Mouse (Mus musculus): ENCODE measurements at regions not wholly inside any gene's neighbourhood (a gene's known extent, or its start where the extent isn't known, plus 50 kb on each side); places are given as distances from the start of the nearest gene placed in this dataset.

DNA sequence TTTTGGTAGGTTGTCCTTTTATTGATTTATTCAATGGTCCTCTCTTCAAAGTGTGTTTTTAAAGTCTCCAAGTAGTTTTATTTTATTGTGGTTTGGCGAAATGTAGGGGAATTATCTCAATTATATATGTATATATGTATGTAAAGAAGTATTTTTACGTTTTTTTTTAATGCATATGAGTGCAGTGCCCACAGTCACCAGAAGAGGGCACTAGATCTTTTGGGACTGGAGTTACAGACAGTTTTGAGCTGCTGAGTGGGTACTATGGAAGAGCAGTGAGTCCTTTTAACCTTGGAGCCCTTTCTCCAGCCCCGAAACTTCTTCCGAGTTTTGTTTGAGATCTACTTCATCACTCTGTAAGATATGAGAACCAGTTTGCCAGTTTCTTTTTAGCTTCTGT is 59.5 kb upstream of the Agtr2 start:
- no peak for TF ChIP-seq CTCF (IDR thresholded peaks at IDR 0.05; ENCODE audit: extremely low read depth, insufficient read depth, insufficient read length, insufficient replicate concordance)
- no peak for TF ChIP-seq POLR2A (IDR thresholded peaks at IDR 0.05; ENCODE audit: low read depth, low read length)
